ENCODE assay signal across 21 mouse cellular contexts in genomic region chr6:57605546-57606307, GRCm38 (mm10). TPM values are rescaled to one million over a fixed set of nuclear protein-coding genes. Genes with fewer than 3 reads are reported as not detected.
A peak's percentile ranks its signal among the peaks of the same experiment; 100 is the strongest.
DNase-seq lines count a peak whose midpoint lies in the region; ATAC-seq and TF ChIP-seq lines count a peak whose summit lies in the region.
"Had no signal": no experiment of that assay in that cellular context is flagged by ENCODE, and none has a peak within 500 bp of the region (broad histone marks: within the 10 kb centered on the region; RNA-seq: fewer than 3 reads in every experiment).

No protein-coding gene starts in this region.

- no peaks in the 10 kb centered on the region for H3K36me3 ChIP-seq in forebrain, embryonic 16.5 days (ENCODE audit: control insufficient read depth, insufficient read depth)
- H3K36me3 ChIP-seq in forebrain, embryonic 13.5 days (ENCODE audit: poor library complexity, severe bottlenecking), result no peaks in the 10 kb centered on the region
- H3K36me3 ChIP-seq: G1E; hindbrain, embryonic 10.5 days; kidney, embryonic 15.5 days; limb, embryonic 15.5 days; midbrain, embryonic 15.5 days had no signal

- TF ChIP-seq CTCF in layer of hippocampus, adult 2 months (conservative IDR thresholded peaks at IDR 0.05), result no peak

- H3K4me1 ChIP-seq in forebrain, embryonic 16.5 days (replicated peaks; ENCODE audit: control insufficient read depth, insufficient read depth, low read length), result no peaks in the 10 kb centered on the region
- no peaks in the 10 kb centered on the region for H3K4me1 ChIP-seq in forebrain, embryonic 13.5 days
- H3K4me1 ChIP-seq: hindbrain, embryonic 10.5 days; kidney, embryonic 15.5 days; limb, embryonic 15.5 days; megakaryocyte, embryonic 14.5 days; midbrain, embryonic 15.5 days had no signal

- no peaks in the 10 kb centered on the region for H3K9me3 ChIP-seq in forebrain, embryonic 16.5 days (ENCODE audit: control insufficient read depth, low read length)
- no peaks in the 10 kb centered on the region for H3K9me3 ChIP-seq in forebrain, embryonic 13.5 days (replicated peaks)
- H3K9me3 ChIP-seq: G1E; hindbrain, embryonic 10.5 days; kidney, embryonic 15.5 days; limb, embryonic 15.5 days; megakaryocyte, embryonic 14.5 days; midbrain, embryonic 15.5 days had no signal

- intact Hi-C loops in left cerebral cortex, postnatal 10 days (cut with DNase I), result no loop called here
- intact Hi-C loops in heart, postnatal 14 days (cut with DNase I), result loop anchor here (2.0 kb wide), 1 partner anchor 253 kb away; no protein-coding TSS in a partner anchor

- 0 out of 2 replicates have a peak, but pooled peaks have one; percentile 28 for ATAC-seq in forebrain, embryonic 16.5 days
- no peak for ATAC-seq in forebrain, embryonic 13.5 days
- no peak for ATAC-seq in cerebellum, adult (ENCODE audit: insufficient number of reproducible peaks, low FRiP score, low TSS enrichment)
- ATAC-seq: CD4-positive, CD25-positive, alpha-beta regulatory T cell, adult 4 months; inflammation-experienced regulatory T-cells, adult 6 months; midbrain, embryonic 15.5 days had no signal

- no peak overlapping the region for H3K4me3 ChIP-seq in forebrain, embryonic 16.5 days (replicated peaks; ENCODE audit: low read length)
- no peak overlapping the region for H3K4me3 ChIP-seq in forebrain, embryonic 13.5 days
- no peak overlapping the region for H3K4me3 ChIP-seq in layer of hippocampus, adult 2 months
- H3K4me3 ChIP-seq: erythroblast, embryonic 14.5 days; gastrocnemius, adult 2 months; hindbrain, embryonic 10.5 days; kidney, embryonic 15.5 days; limb, embryonic 15.5 days; megakaryocyte, embryonic 14.5 days; midbrain, embryonic 15.5 days had no signal

- H3K9ac ChIP-seq in forebrain, embryonic 16.5 days (replicated peaks; ENCODE audit: low read depth, low read length), result no peak overlapping the region
- H3K9ac ChIP-seq in forebrain, embryonic 13.5 days, result no peak overlapping the region
- H3K9ac ChIP-seq: kidney, embryonic 15.5 days; limb, embryonic 15.5 days; midbrain, embryonic 15.5 days had no signal

- WGBS in forebrain, embryonic 16.5 days, result 88% methylated on average over 7 of the region's 7 CpGs
- 94% methylated on average over 7 of the region's 7 CpGs for WGBS in forebrain, embryonic 13.5 days

- H3K27ac ChIP-seq in forebrain, embryonic 16.5 days (ENCODE audit: low read length), result no peak overlapping the region
- no peak overlapping the region for H3K27ac ChIP-seq in forebrain, embryonic 13.5 days
- peak overlapping the region; percentile 43 for H3K27ac ChIP-seq in layer of hippocampus, adult 2 months
- H3K27ac ChIP-seq: gastrocnemius, adult 2 months; hindbrain, embryonic 10.5 days; kidney, embryonic 15.5 days; limb, embryonic 15.5 days; midbrain, embryonic 15.5 days had no signal

- peak; percentile 47 to 66 for DNase-seq in layer of hippocampus, adult 2 months (ENCODE audit: low spot score in 2 of 2)
- peak; percentile 36 to 45 for DNase-seq in left cerebral cortex, postnatal 10 days (ENCODE audit: extremely low spot score in 1 of 2, low spot score in 2 of 2)
- DNase-seq in right cerebral cortex, postnatal 25 days, result peak; percentile 58
- DNase-seq in kidney, postnatal 25 days, result no peak
- DNase-seq in heart, postnatal 14 days, result no peak
- DNase-seq: cerebellum, adult 18-20 months; gastrocnemius, adult 2 months; lung, postnatal 14 days; retina, postnatal 1 day had no signal

- H3K4me2 ChIP-seq in forebrain, embryonic 16.5 days (ENCODE audit: low read length), result no peak overlapping the region
- no peak overlapping the region for H3K4me2 ChIP-seq in forebrain, embryonic 13.5 days
- H3K4me2 ChIP-seq: kidney, embryonic 15.5 days; limb, embryonic 15.5 days; midbrain, embryonic 15.5 days had no signal

- no peaks in the 10 kb centered on the region for H3K27me3 ChIP-seq in forebrain, embryonic 16.5 days (replicated peaks; ENCODE audit: control insufficient read depth, insufficient read depth, low read length)
- no peaks in the 10 kb centered on the region for H3K27me3 ChIP-seq in forebrain, embryonic 13.5 days
- H3K27me3 ChIP-seq: kidney, embryonic 15.5 days; limb, embryonic 15.5 days; megakaryocyte, embryonic 14.5 days; midbrain, embryonic 15.5 days had no signal

RNA-seq across cellular contexts. Expression of gene Herc6, which starts 24.9 kb away (rescaled TPM):
- 1.1 and 1.2 TPM in 2 replicates for polyA plus RNA-seq in forebrain, embryonic 16.5 days (2015; fragmentation: Nextera tagmentation; extraction: Ambion mirVana)
- 2.6 and 3.6 TPM in 2 replicates for polyA plus RNA-seq in forebrain, embryonic 13.5 days (2015; fragmentation: Nextera tagmentation; extraction: Ambion mirVana)
- 1 to 10 TPM; 5.5 TPM for total RNA-seq in layer of hippocampus, adult 2 months (2021)
- 1 to 10 TPM; 3.6 to 4.4 TPM for total RNA-seq in left cerebral cortex, postnatal 10 days (2021)
- 1 to 10 TPM; 2.4 TPM for total RNA-seq in heart, postnatal 14 days (2021)
- polyA plus RNA-seq: G1E had no signal

Comparison
In these comparisons a context has a peak if more than half of its experiments do, and no peak if none do; other contexts are left out.
1. DNase-seq: peak in layer of hippocampus, adult 2 months (2 of 2), left cerebral cortex, postnatal 10 days (2 of 2) and right cerebral cortex, postnatal 25 days (single experiment); none in kidney, postnatal 25 days (0 of 2) and heart, postnatal 14 days (0 of 2).